Mouse (Mus musculus) liver, adult 10 weeks (tissue): Measurements from ENCODE around the gene Cpeb3. TPM values are rescaled to one million over a fixed set of nuclear protein-coding genes. Genes with fewer than 3 reads are reported as not detected.

Source experiments
- polyA plus RNA-seq: library from polyadenylated mRNA; stranded (reverse); fragments of 350-450 nt; fragmentation: Illumina TruSeq; extraction: RNeasy Lipid Tissue Mini Kit (QIAGEN cat#74804); gene quantifications from one replicate; pipeline ENCODE4 v1.2.3, GENCODE M21; 2014; ENCODE audit warnings: low read depth, low replicate concordance

Gene Cpeb3
- 7.5 TPM for polyA plus RNA-seq

GRCm38 (mm10) chr19:37208176-37208755 lies at the start of gene Cpeb3:
Gene Cpeb3 (minus strand): TSS chr19:37208601.

DNA sequence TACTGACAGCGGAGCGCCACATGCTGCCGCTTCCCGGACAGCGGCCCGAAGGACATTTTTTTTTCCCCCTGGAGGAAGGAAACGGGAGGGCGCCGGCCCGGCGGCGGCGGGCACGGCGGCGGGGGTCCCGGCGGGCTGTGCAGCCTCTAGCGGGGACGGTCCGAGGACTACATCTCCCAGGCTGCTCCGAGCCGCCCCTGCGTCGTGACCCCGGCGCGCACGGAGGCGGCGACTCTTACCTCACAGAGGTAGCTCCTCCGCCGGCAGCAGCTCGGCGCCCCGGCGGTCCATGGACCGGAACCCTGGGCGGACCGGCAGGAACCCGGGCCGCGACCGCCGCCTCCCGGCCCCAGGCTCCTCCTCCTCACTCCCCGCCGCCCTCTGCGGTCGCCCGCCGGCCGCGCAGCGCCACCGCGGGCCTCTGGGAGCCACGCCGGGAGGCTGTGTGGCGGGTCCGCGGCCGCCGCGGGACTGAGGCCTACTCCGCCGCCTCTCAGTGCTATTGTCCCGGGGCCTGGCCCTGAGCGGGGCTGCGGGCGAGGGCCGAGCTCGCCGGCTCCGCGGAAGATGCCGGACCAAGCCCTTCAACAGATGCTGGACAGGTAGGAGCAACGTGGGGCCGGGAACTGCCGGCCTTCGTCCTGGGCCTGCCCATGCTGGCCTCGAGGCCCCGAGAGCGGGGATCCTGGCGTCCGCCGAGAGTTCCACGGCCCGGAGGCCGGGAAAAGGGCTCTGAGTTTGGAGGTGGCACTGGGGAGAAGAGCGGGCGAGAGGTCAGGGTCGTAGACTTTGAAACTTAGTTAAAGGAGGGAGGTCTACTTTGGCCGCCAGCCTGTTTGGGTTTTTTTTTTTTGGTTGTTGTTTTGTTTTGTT lies 862 bp downstream of the Cpeb3 start, which contains the start of gene March5:
Gene March5 (plus strand): TSS at position 241 of the 873 bp plus-strand sequence.

Other genes with a start within 250 kb of the Cpeb3 start
- 171 TPM for gene March5, start 1.1 kb downstream of the Cpeb3 start, polyA plus RNA-seq
- gene Ide, start 129.3 kb upstream of the Cpeb3 start, polyA plus RNA-seq, result 53.4 TPM
- 0.72 TPM for gene Kif11, start 167.8 kb upstream of the Cpeb3 start, polyA plus RNA-seq
- gene Hhex, start 226.2 kb upstream of the Cpeb3 start, polyA plus RNA-seq, result 162 TPM